Mouse (Mus musculus): ENCODE data around the gene Sema6d.

Gene Sema6d

GRCm38 (mm10) chr2:124401727-124402380, 312.1 kb downstream of the Sema6d start:
- no peak for DNase-seq (ENCODE audit: low read depth)

- DNase-seq (ENCODE audit: low read depth): no peak
Measured at GRCm38 (mm10) chr2:124403571-124403970, 313.8 kb downstream of the Sema6d start.

GRCm38 (mm10) chr2:124403981-124404380, 314.2 kb downstream of the Sema6d start:
- no peak for DNase-seq (ENCODE audit: low read depth)

GRCm38 (mm10) chr2:124404631-124405562, 315.1 kb downstream of the Sema6d start:
- DNase-seq (ENCODE audit: low read depth): no peak

GRCm38 (mm10) chr2:124408956-124409355, 319.2 kb downstream of the Sema6d start:
- DNase-seq (ENCODE audit: low read depth): no peak

GRCm38 (mm10) chr2:124416730-124417129, 327.0 kb downstream of the Sema6d start:
- no peak for DNase-seq (ENCODE audit: low read depth)

GRCm38 (mm10) chr2:124418319-124418718, 328.6 kb downstream of the Sema6d start:
- DNase-seq (ENCODE audit: low read depth): no peak

GRCm38 (mm10) chr2:124420170-124420825, 330.5 kb downstream of the Sema6d start:
- DNase-seq (ENCODE audit: low read depth): no peak

- no peak for DNase-seq (ENCODE audit: low read depth)
Measured at GRCm38 (mm10) chr2:124429744-124430143, 340.0 kb downstream of the Sema6d start.

GRCm38 (mm10) chr2:124430708-124431107, 340.9 kb downstream of the Sema6d start:
- no peak for DNase-seq (ENCODE audit: low read depth)

- no peak for DNase-seq (ENCODE audit: low read depth)
Measured at GRCm38 (mm10) chr2:124435382-124436002, 345.7 kb downstream of the Sema6d start.

- DNase-seq (ENCODE audit: low read depth): no peak
Measured at GRCm38 (mm10) chr2:124436704-124437103, 346.9 kb downstream of the Sema6d start.

GRCm38 (mm10) chr2:124444199-124444598, 354.4 kb downstream of the Sema6d start:
- no peak for DNase-seq (ENCODE audit: low read depth)

GRCm38 (mm10) chr2:124455881-124456280, 366.1 kb downstream of the Sema6d start:
- DNase-seq (ENCODE audit: low read depth): no peak

- no peak for DNase-seq (ENCODE audit: low read depth)
Measured at GRCm38 (mm10) chr2:124456999-124457398, 367.2 kb downstream of the Sema6d start.

- DNase-seq (ENCODE audit: low read depth): no peak
Measured at GRCm38 (mm10) chr2:124458028-124458427, 368.3 kb downstream of the Sema6d start.

- no peak for DNase-seq (ENCODE audit: low read depth)
Measured at GRCm38 (mm10) chr2:124460956-124461355, 371.2 kb downstream of the Sema6d start.

GRCm38 (mm10) chr2:124461378-124461851, 371.6 kb downstream of the Sema6d start:
- DNase-seq (ENCODE audit: low read depth): no peak

GRCm38 (mm10) chr2:124465004-124465946, 375.5 kb downstream of the Sema6d start:
- DNase-seq (ENCODE audit: low read depth): no peak

GRCm38 (mm10) chr2:124467429-124467828, 377.7 kb downstream of the Sema6d start:
- DNase-seq (ENCODE audit: low read depth): no peak
